Mouse (Mus musculus) regulatory T cell (primary cell): ENCODE data around the gene Gm44973.

Experiments used
- in situ Hi-C: fragments of 300-600 bp; cut with MboI, MseI; formaldehyde crosslinking; loops from one replicate; pipeline ENCODE4 v1.15.1; 2025; ENCODE audit warnings: high pct_unique_total_duplicates

Gene Gm44973

GRCm38 (mm10) chr7:5080010-5080751 is 64.9 kb downstream of the Gm44973 start, which contains the start of gene Epn1:
TSS of gene Epn1 (plus strand) at chr7:5080235.
- in situ Hi-C loops: loop anchor here (10.0 kb wide), 1 partner anchor 1105 kb away; no protein-coding TSS in a partner anchor

GRCm38 (mm10) chr7:5080815-5081214 is 65.5 kb downstream of the Gm44973 start:
- in situ Hi-C loops: loop anchor here (10.0 kb wide), 1 partner anchor 1104 kb away; no protein-coding TSS in a partner anchor

GRCm38 (mm10) chr7:5081241-5081640 is 65.9 kb downstream of the Gm44973 start:
- in situ Hi-C loops: loop anchor here (10.0 kb wide), 1 partner anchor 1104 kb away; no protein-coding TSS in a partner anchor

GRCm38 (mm10) chr7:5081939-5082338 is 66.6 kb downstream of the Gm44973 start:
- in situ Hi-C loops: loop anchor here (10.0 kb wide), 1 partner anchor 1103 kb away; no protein-coding TSS in a partner anchor
